Mouse (Mus musculus): ENCODE measurements at regions not wholly inside any gene's neighbourhood (a gene's known extent, or its start where the extent isn't known, plus 50 kb on each side); places are given as distances from the start of the nearest gene placed in this dataset.

GRCm38 (mm10) chr13:106009911-106010310, 566.5 kb downstream of the Htr1a start:
- TF ChIP-seq POLR2A (IDR thresholded peaks at IDR 0.05; ENCODE audit: borderline replicate concordance, extremely low read depth, insufficient read depth, insufficient read length, poor library complexity, severe bottlenecking): no peak
- TF ChIP-seq CTCF (IDR thresholded peaks at IDR 0.05; ENCODE audit: borderline replicate concordance, extremely low read depth, insufficient read depth, insufficient read length): no peak
- peak; percentile 44 for DNase-seq (ENCODE audit: low read depth)

GRCm38 (mm10) chr13:106027913-106028312, 584.5 kb downstream of the Htr1a start:
- no peak for DNase-seq (ENCODE audit: low read depth)
- TF ChIP-seq POLR2A (IDR thresholded peaks at IDR 0.05; ENCODE audit: borderline replicate concordance, extremely low read depth, insufficient read depth, insufficient read length, poor library complexity, severe bottlenecking) (no peak), CTCF (IDR thresholded peaks at IDR 0.05; ENCODE audit: borderline replicate concordance, extremely low read depth, insufficient read depth, insufficient read length) (no peak)

All from brain, embryonic 14.5 days (tissue).